Mouse (Mus musculus) right cerebral cortex, postnatal 14 days (tissue): ENCODE measurements around the gene Ppm1b.
A peak's percentile ranks its signal among the peaks of the same experiment; 100 is the strongest.

Experiments
- DNase-seq: peaks from one replicate; pipeline ENCODE4 v3.0.0; 2022

Gene Ppm1b

GRCm38 (mm10) chr17:85025151-85025550, 68.6 kb downstream of the Ppm1b start:
- no peak for DNase-seq

- no peak for DNase-seq
Measured at GRCm38 (mm10) chr17:85026436-85026835, 69.9 kb downstream of the Ppm1b start.

- DNase-seq: no peak
Measured at GRCm38 (mm10) chr17:85027247-85027646, 70.7 kb downstream of the Ppm1b start.

- no peak for DNase-seq
Measured at GRCm38 (mm10) chr17:85028093-85028739, 71.7 kb downstream of the Ppm1b start, which contains the start of gene Slc3a1. Gene Slc3a1 (plus strand): TSS chr17:85028376.

GRCm38 (mm10) chr17:85028797-85029196, 72.3 kb downstream of the Ppm1b start:
- no peak for DNase-seq

- DNase-seq: no peak
Measured at GRCm38 (mm10) chr17:85030651-85031050, 74.1 kb downstream of the Ppm1b start.

- DNase-seq: no peak
Measured at GRCm38 (mm10) chr17:85033087-85033486, 76.5 kb downstream of the Ppm1b start.

GRCm38 (mm10) chr17:85034068-85034467, 77.5 kb downstream of the Ppm1b start:
- DNase-seq: peak; percentile 35

GRCm38 (mm10) chr17:85037855-85038254, 81.3 kb downstream of the Ppm1b start:
- DNase-seq: no peak

- DNase-seq: no peak
Measured at GRCm38 (mm10) chr17:85038311-85038710, 81.8 kb downstream of the Ppm1b start.

- no peak for DNase-seq
Measured at GRCm38 (mm10) chr17:85038761-85039160, 82.2 kb downstream of the Ppm1b start.

GRCm38 (mm10) chr17:85040913-85041312, 84.4 kb downstream of the Ppm1b start:
- DNase-seq: no peak

GRCm38 (mm10) chr17:85042419-85042818, 85.9 kb downstream of the Ppm1b start:
- DNase-seq: no peak

- no peak for DNase-seq
Measured at GRCm38 (mm10) chr17:85043404-85043816, 86.9 kb downstream of the Ppm1b start.

GRCm38 (mm10) chr17:85044466-85044865, 87.9 kb downstream of the Ppm1b start:
- DNase-seq: no peak

GRCm38 (mm10) chr17:85045160-85045559, 88.6 kb downstream of the Ppm1b start:
- DNase-seq: no peak

GRCm38 (mm10) chr17:85048379-85048778, 91.8 kb downstream of the Ppm1b start:
- DNase-seq: no peak

- no peak for DNase-seq
Measured at GRCm38 (mm10) chr17:85058276-85058675, 101.7 kb downstream of the Ppm1b start.

GRCm38 (mm10) chr17:85059136-85059535, 102.6 kb downstream of the Ppm1b start:
- no peak for DNase-seq

- no peak for DNase-seq
Measured at GRCm38 (mm10) chr17:85063560-85063959, 107.0 kb downstream of the Ppm1b start.

GRCm38 (mm10) chr17:85067331-85067730, 110.8 kb downstream of the Ppm1b start:
- DNase-seq: no peak

GRCm38 (mm10) chr17:85070658-85071057, 114.1 kb downstream of the Ppm1b start:
- no peak for DNase-seq

- DNase-seq: peak; percentile 39
Measured at GRCm38 (mm10) chr17:85071088-85071775, 114.7 kb downstream of the Ppm1b start.

GRCm38 (mm10) chr17:85072383-85072782, 115.8 kb downstream of the Ppm1b start:
- no peak for DNase-seq

GRCm38 (mm10) chr17:85073214-85073613, 116.7 kb downstream of the Ppm1b start:
- DNase-seq: no peak
